Mouse (Mus musculus): ENCODE data around the gene Pde6h. TPM values are rescaled to one million over a fixed set of nuclear protein-coding genes. Genes with fewer than 3 reads are reported as not detected.
"Not testable (repeated sequence)": the region's sequence is repeated elsewhere in the genome, so short reads cannot be mapped to it uniquely, and the experiment has no call there.

Pde6h gene
- polyA plus RNA-seq, 1 experiment from 2014 or later = not detected

GRCm38 (mm10) chr6:136947716-136948115, 24.1 kb downstream of the Pde6h start:
- no peaks in the 10 kb centered on the region for H3K9me3 ChIP-seq
- no peaks in the 10 kb centered on the region for H3K27me3 ChIP-seq
- 38% methylated on average over 4 of the region's 4 CpGs for WGBS
- H3K4me3 ChIP-seq (replicated peaks) = no peak overlapping the region
- no peak for ATAC-seq (ENCODE audit: low FRiP score)
- H3K4me2 ChIP-seq = no peak overlapping the region
- H3K4me1 ChIP-seq = peaks cover 12% of the 10 kb centered on the region; the same call in 1 of the 2 replicates
- H3K9ac ChIP-seq = no peak overlapping the region
- H3K36me3 ChIP-seq (replicated peaks) = no peaks in the 10 kb centered on the region
- no peak overlapping the region for H3K27ac ChIP-seq

GRCm38 (mm10) chr6:136950171-136950570, 26.5 kb downstream of the Pde6h start:
- peaks cover 12% of the 10 kb centered on the region; the same call in 1 of the 2 replicates for H3K4me1 ChIP-seq
- H3K4me2 ChIP-seq = no peak overlapping the region
- H3K36me3 ChIP-seq (replicated peaks) = no peaks in the 10 kb centered on the region
- 94% methylated on average over 2 of the region's 2 CpGs for WGBS
- H3K9ac ChIP-seq = no peak overlapping the region
- H3K27ac ChIP-seq = no peak overlapping the region
- no peak for ATAC-seq (ENCODE audit: low FRiP score)
- no peaks in the 10 kb centered on the region for H3K9me3 ChIP-seq
- no peak overlapping the region for H3K4me3 ChIP-seq (replicated peaks)
- no peaks in the 10 kb centered on the region for H3K27me3 ChIP-seq

- WGBS = 94% methylated on average over 9 of the region's 9 CpGs
- H3K9ac ChIP-seq = no peak overlapping the region
- H3K4me2 ChIP-seq = no peak overlapping the region
- no peak overlapping the region for H3K27ac ChIP-seq
- no peaks in the 10 kb centered on the region for H3K9me3 ChIP-seq
- no peaks in the 10 kb centered on the region for H3K36me3 ChIP-seq (replicated peaks)
- ATAC-seq (ENCODE audit: low FRiP score) = no peak
- H3K4me3 ChIP-seq (replicated peaks) = no peak overlapping the region
- H3K4me1 ChIP-seq = no peaks in the 10 kb centered on the region
- no peaks in the 10 kb centered on the region for H3K27me3 ChIP-seq
Measured at GRCm38 (mm10) chr6:136952930-136953329, 29.3 kb downstream of the Pde6h start.

GRCm38 (mm10) chr6:136954192-136954591, 30.6 kb downstream of the Pde6h start:
- no peak for ATAC-seq (ENCODE audit: low FRiP score)
- Histone ChIP-seq H3K36me3 (replicated peaks) (no peaks in the 10 kb centered on the region), H3K27ac (no peak overlapping the region), H3K4me1 (no peaks in the 10 kb centered on the region), H3K9ac (no peak overlapping the region), H3K27me3 (no peaks in the 10 kb centered on the region), H3K4me3 (replicated peaks) (no peak overlapping the region), H3K9me3 (no peaks in the 10 kb centered on the region), H3K4me2 (no peak overlapping the region)
- WGBS = 86% methylated on average over 6 of the region's 6 CpGs

- ATAC-seq (ENCODE audit: low FRiP score) = no peak
- Histone ChIP-seq H3K4me2 (no peak overlapping the region), H3K9me3 (no peaks in the 10 kb centered on the region), H3K4me3 (replicated peaks) (no peak overlapping the region), H3K9ac (no peak overlapping the region), H3K27me3 (no peaks in the 10 kb centered on the region), H3K36me3 (replicated peaks) (no peaks in the 10 kb centered on the region), H3K27ac (no peak overlapping the region), H3K4me1 (no peaks in the 10 kb centered on the region)
- WGBS = 94% methylated on average over 8 of the region's 8 CpGs
Measured at GRCm38 (mm10) chr6:136954715-136955114, 31.1 kb downstream of the Pde6h start.

GRCm38 (mm10) chr6:136955240-136955639, 31.6 kb downstream of the Pde6h start:
- Histone ChIP-seq H3K9me3 (no peaks in the 10 kb centered on the region), H3K27ac (no peak overlapping the region), H3K4me1 (no peaks in the 10 kb centered on the region), H3K36me3 (replicated peaks) (no peaks in the 10 kb centered on the region), H3K4me2 (no peak overlapping the region), H3K4me3 (replicated peaks) (no peak overlapping the region), H3K27me3 (no peaks in the 10 kb centered on the region), H3K9ac (no peak overlapping the region)
- 85% methylated on average over 3 of the region's 3 CpGs for WGBS
- ATAC-seq (ENCODE audit: low FRiP score) = no peak

- WGBS = 71% methylated on average over 7 of the region's 7 CpGs
- Histone ChIP-seq H3K4me1 (no peaks in the 10 kb centered on the region), H3K9ac (no peak overlapping the region), H3K4me2 (no peak overlapping the region), H3K27me3 (no peaks in the 10 kb centered on the region), H3K4me3 (replicated peaks) (no peak overlapping the region), H3K27ac (no peak overlapping the region), H3K9me3 (no peaks in the 10 kb centered on the region), H3K36me3 (replicated peaks) (no peaks in the 10 kb centered on the region)
- no peak for ATAC-seq (ENCODE audit: low FRiP score)
Measured at GRCm38 (mm10) chr6:136957062-136957461, 33.4 kb downstream of the Pde6h start.

GRCm38 (mm10) chr6:136959131-136959530, 35.5 kb downstream of the Pde6h start:
- Histone ChIP-seq H3K27ac (no peak overlapping the region), H3K4me3 (replicated peaks) (no peak overlapping the region), H3K4me2 (no peak overlapping the region), H3K9me3 (no peaks in the 10 kb centered on the region), H3K9ac (no peak overlapping the region), H3K4me1 (no peaks in the 10 kb centered on the region), H3K27me3 (no peaks in the 10 kb centered on the region), H3K36me3 (replicated peaks) (no peaks in the 10 kb centered on the region)
- ATAC-seq (ENCODE audit: low FRiP score) = no peak
- WGBS = 70% methylated on average over 11 of the region's 11 CpGs

- no peak overlapping the region for H3K9ac ChIP-seq
- no peak overlapping the region for H3K4me2 ChIP-seq
- H3K27ac ChIP-seq = no peak overlapping the region
- H3K9me3 ChIP-seq = no peaks in the 10 kb centered on the region
- no peaks in the 10 kb centered on the region for H3K27me3 ChIP-seq
- no peak overlapping the region for H3K4me3 ChIP-seq (replicated peaks)
- 90% methylated on average over 11 of the region's 11 CpGs for WGBS
- no peaks in the 10 kb centered on the region for H3K4me1 ChIP-seq
- ATAC-seq (ENCODE audit: low FRiP score) = no peak
- H3K36me3 ChIP-seq (replicated peaks) = no peaks in the 10 kb centered on the region
Measured at GRCm38 (mm10) chr6:136962957-136963356, 39.3 kb downstream of the Pde6h start.

GRCm38 (mm10) chr6:136964609-136965510, 41.2 kb downstream of the Pde6h start:
- no peak overlapping the region for H3K27ac ChIP-seq
- no peaks in the 10 kb centered on the region for H3K27me3 ChIP-seq
- H3K9ac ChIP-seq = no peak overlapping the region
- H3K4me2 ChIP-seq = no peak overlapping the region
- ATAC-seq (ENCODE audit: low FRiP score) = no peak
- H3K36me3 ChIP-seq (replicated peaks) = no peaks in the 10 kb centered on the region
- 70% methylated on average over 13 of the region's 13 CpGs for WGBS
- no peaks in the 10 kb centered on the region for H3K9me3 ChIP-seq
- no peaks in the 10 kb centered on the region for H3K4me1 ChIP-seq
- H3K4me3 ChIP-seq (replicated peaks) = no peak overlapping the region

- no peak for ATAC-seq (ENCODE audit: low FRiP score)
- no peaks in the 10 kb centered on the region for H3K4me1 ChIP-seq
Measured at GRCm38 (mm10) chr6:136965912-136966311, 42.3 kb downstream of the Pde6h start.

GRCm38 (mm10) chr6:136967466-136967865, 43.8 kb downstream of the Pde6h start:
- no peaks in the 10 kb centered on the region for H3K4me1 ChIP-seq
- no peaks in the 10 kb centered on the region for H3K9me3 ChIP-seq
- H3K4me2 ChIP-seq = no peak overlapping the region
- no peaks in the 10 kb centered on the region for H3K27me3 ChIP-seq
- no peak overlapping the region for H3K4me3 ChIP-seq (replicated peaks)
- no peak for ATAC-seq (ENCODE audit: low FRiP score)
- no peak overlapping the region for H3K27ac ChIP-seq
- H3K36me3 ChIP-seq (replicated peaks) = no peaks in the 10 kb centered on the region
- WGBS = 55% methylated on average over 4 of the region's 4 CpGs
- H3K9ac ChIP-seq = no peak overlapping the region

More at GRCm38 (mm10) chr6:136965912-136966311, 42.3 kb downstream of the Pde6h start:
- no peaks in the 10 kb centered on the region for H3K36me3 ChIP-seq (replicated peaks)
- H3K27me3 ChIP-seq = no peaks in the 10 kb centered on the region
- H3K9me3 ChIP-seq = no peaks in the 10 kb centered on the region
- WGBS = 80% methylated on average over 10 of the region's 10 CpGs
- H3K9ac ChIP-seq = no peak overlapping the region
- H3K27ac ChIP-seq = no peak overlapping the region
- H3K4me2 ChIP-seq = no peak overlapping the region
- H3K4me3 ChIP-seq (replicated peaks) = no peak overlapping the region

- WGBS = 54% methylated on average over 4 of the region's 4 CpGs
- H3K36me3 ChIP-seq (replicated peaks); H3K4me3 ChIP-seq (replicated peaks); H3K4me2 ChIP-seq; H3K27ac ChIP-seq; H3K9ac ChIP-seq; H3K9me3 ChIP-seq; H3K27me3 ChIP-seq; ATAC-seq (ENCODE audit: low FRiP score); H3K4me1 ChIP-seq: not testable (repeated sequence)
Measured at GRCm38 (mm10) chr6:136968877-136969276, 45.2 kb downstream of the Pde6h start.

All from forebrain, embryonic 12.5 days (tissue).